Mouse (Mus musculus) kidney, adult 2 months (tissue): ENCODE measurements around the gene Nolc1.

Experiments used
- CTCF ChIP-seq: fragments of 200-500 bp; conservative IDR thresholded peaks from 2 replicates; pipeline ENCODE4 v1.5.1; 2011; ENCODE audit warnings: low read depth, mild to moderate bottlenecking, control low read depth, low read length, moderate library complexity, mixed read lengths; ENCODE audit not compliant: insufficient read depth, insufficient read length
- POLR2A ChIP-seq: fragments of 200-500 bp; IDR thresholded peaks from one replicate; pipeline ENCODE4 v1.6.1; 2011; ENCODE audit warnings: low read depth, low read length, control low read depth

DNA sequence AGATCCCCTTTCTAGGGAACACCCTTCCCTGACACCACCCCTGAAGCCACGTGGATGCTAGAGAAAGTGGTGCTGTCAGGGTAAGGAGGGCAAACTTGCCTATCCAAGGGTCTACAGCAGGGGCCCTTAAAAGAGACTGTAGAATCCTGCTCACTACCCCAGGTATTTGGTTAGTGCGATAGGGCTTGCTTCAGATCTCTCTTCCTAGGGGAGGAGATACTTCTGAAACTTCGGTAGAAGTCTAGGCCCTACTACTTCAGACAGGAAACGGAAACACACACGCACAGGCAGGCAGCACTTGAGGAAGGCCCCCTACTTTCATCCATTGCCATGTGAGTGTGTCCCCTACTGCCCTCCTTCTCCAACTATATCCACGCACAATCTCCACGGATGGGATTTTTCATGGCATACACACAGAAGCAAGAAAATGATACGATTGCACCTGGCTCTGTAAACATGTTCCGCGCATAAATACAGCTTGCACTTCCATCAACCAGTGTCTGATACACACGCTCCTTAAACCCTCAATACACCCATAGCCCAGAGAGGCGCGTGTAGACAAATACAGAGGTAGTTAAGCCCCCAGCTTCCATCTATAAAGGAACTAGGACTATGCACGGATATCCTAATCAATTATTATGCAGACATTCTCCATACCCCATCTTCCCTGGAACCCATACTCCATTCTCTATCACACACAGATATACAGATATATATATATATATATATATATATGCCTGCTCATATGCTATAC lies 35.3 kb upstream of the Nolc1 start:
- no peak for TF ChIP-seq CTCF
- TF ChIP-seq POLR2A, result no peak
